Comparison of ENCODE assay signal across 15 mouse cellular contexts in genomic region chr10:121438109-121438508, GRCm38 (mm10).
"Had no signal": no experiment of that assay in that cellular context is flagged by ENCODE, and none has a peak within 500 bp of the region (broad histone marks: within the 10 kb centered on the region; RNA-seq: fewer than 3 reads in every experiment).

No protein-coding gene starts in this region.

- H3K4me2 ChIP-seq: kidney, embryonic 15.5 days; liver, embryonic 13.5 days; lung, embryonic 15.5 days; midbrain, embryonic 11.5 days; midbrain, embryonic 15.5 days; stomach, embryonic 15.5 days had no signal

- H3K36me3 ChIP-seq: kidney, embryonic 15.5 days; liver, embryonic 13.5 days; lung, embryonic 15.5 days; midbrain, embryonic 15.5 days; stomach, embryonic 15.5 days had no signal

- DNase-seq: kidney, adult 18-20 months; kidney, postnatal 14 days; liver; liver, embryonic 13.5 days; liver, postnatal 0 days; lung, postnatal 14 days; right cerebral cortex, postnatal 14 days; thymus, postnatal 36 days had no signal

- H3K9ac ChIP-seq: kidney, embryonic 15.5 days; liver, embryonic 13.5 days; liver, postnatal 0 days; lung, embryonic 15.5 days; midbrain, embryonic 15.5 days; stomach, embryonic 15.5 days had no signal

- H3K27ac ChIP-seq: kidney, embryonic 15.5 days; liver, embryonic 13.5 days; lung, embryonic 15.5 days; macrophage; midbrain, embryonic 15.5 days; stomach, embryonic 15.5 days had no signal

- H3K9me3 ChIP-seq: kidney, embryonic 15.5 days; liver, embryonic 13.5 days; lung, embryonic 15.5 days; megakaryocyte, embryonic 14.5 days; midbrain, embryonic 15.5 days; stomach, embryonic 15.5 days had no signal

- H3K27me3 ChIP-seq: kidney, embryonic 15.5 days; liver, embryonic 13.5 days; lung, embryonic 15.5 days; midbrain, embryonic 15.5 days; stomach, embryonic 15.5 days had no signal

- ATAC-seq: liver, postnatal 0 days; midbrain, embryonic 15.5 days had no signal

- H3K4me3 ChIP-seq: kidney, embryonic 15.5 days; liver, embryonic 13.5 days; lung, embryonic 15.5 days; megakaryocyte, embryonic 14.5 days; midbrain, embryonic 15.5 days; stomach, embryonic 15.5 days had no signal
